Mouse (Mus musculus) C2C12 (cell line): ENCODE data around the gene Olfr1301. TPM values are rescaled to one million over a fixed set of nuclear protein-coding genes. Genes with fewer than 3 reads are reported as not detected.

Experiments
- H3K27me3 ChIP-seq: one replicate; pipeline ENCODE4 v1.6.1; 2011; ENCODE audit not compliant: control insufficient read depth, insufficient read depth, insufficient read length
- H3K36me3 ChIP-seq: one replicate; pipeline ENCODE4 v1.6.1; 2011; ENCODE audit not compliant: control insufficient read depth, insufficient read depth
- H3K4me3 ChIP-seq: one replicate; pipeline ENCODE4 v1.5.1; 2011; ENCODE audit warnings: mild to moderate bottlenecking, control low read depth; ENCODE audit not compliant: poor library complexity, insufficient read depth, severe bottlenecking
- H3K79me2 ChIP-seq: one replicate; pipeline ENCODE4 v1.6.1; 2011; ENCODE audit not compliant: control insufficient read depth, insufficient read depth
- H3K79me3 ChIP-seq: one replicate; pipeline ENCODE4 v1.6.1; 2011; ENCODE audit warnings: low read depth, control low read depth
- H3ac ChIP-seq: one replicate; pipeline ENCODE3; 2011; ENCODE audit warnings: low read depth; ENCODE audit not compliant: control insufficient read depth, insufficient read length
- CEBPB ChIP-seq: IDR thresholded peaks from one replicate; pipeline ENCODE4 v1.6.1; 2011; ENCODE audit warnings: low read depth, mild to moderate bottlenecking, control low read depth, moderate library complexity
- CTCF ChIP-seq: IDR thresholded peaks from one replicate; pipeline ENCODE4 v1.5.1; 2011; ENCODE audit not compliant: control insufficient read depth, insufficient read depth, insufficient read length
- FOSL1 ChIP-seq: IDR thresholded peaks from one replicate; pipeline ENCODE4 v1.8.0; 2011; ENCODE audit warnings: mild to moderate bottlenecking, low read length; ENCODE audit not compliant: poor library complexity, insufficient read depth, severe bottlenecking
- MAX ChIP-seq: IDR thresholded peaks from one replicate; pipeline ENCODE4 v1.6.1; 2011; ENCODE audit warnings: mild to moderate bottlenecking, control low read depth
- MYOD1 ChIP-seq: IDR thresholded peaks from one replicate; pipeline ENCODE4 v1.6.1; 2011; ENCODE audit warnings: low read depth; ENCODE audit not compliant: control insufficient read depth, insufficient read length
- MYOG ChIP-seq: IDR thresholded peaks from one replicate; pipeline ENCODE4 v1.6.1; 2011; ENCODE audit not compliant: control insufficient read depth, insufficient read length; ENCODE audit errors: extremely low read depth
- USF1 ChIP-seq: IDR thresholded peaks from one replicate; pipeline ENCODE4 v1.6.1; 2011; ENCODE audit warnings: low read depth, mild to moderate bottlenecking, control low read depth, moderate library complexity
- long read RNA-seq, 2 experiments: library from polyadenylated mRNA; unstranded; transcript quantifications; one replicate each; pipeline ENCODE4 v2.0.0; 2019 to 2020
- polyA plus RNA-seq: library from polyadenylated mRNA; unstranded; fragments of >200 nt; fragmentation: generic; extraction: Trizol; gene quantifications from one replicate; pipeline ENCODE4 v1.2.1, GENCODE M21; 2012; ENCODE audit warnings: missing spikeins

Gene Olfr1301
- polyA plus RNA-seq = not detected
- long read RNA-seq, experiment 1 = 0 reads
- long read RNA-seq, experiment 2 = 0 reads

GRCm38 (mm10) chr2:111750706-111751105 is at the start of gene Olfr1301:
TSS of gene Olfr1301 (plus strand) at chr2:111751006.
- Histone ChIP-seq H3K27me3 (no peaks in the 10 kb centered on the region), H3ac (no peak within 1 kb of the TSS), H3K36me3 (no peaks in the 10 kb centered on the region), H3K79me2 (no peaks in the 10 kb centered on the region), H3K4me3 (no peak within 1 kb of the TSS), H3K79me3 (no peaks in the 10 kb centered on the region)
- TF ChIP-seq CTCF (no peak), MYOD1 (no peak), USF1 (no peak), CEBPB (no peak), FOSL1 (no peak), MAX (no peak), MYOG (no peak)

- H3K27me3 ChIP-seq = no peaks in the 10 kb centered on the region
- no peak for TF ChIP-seq USF1
- no peak for TF ChIP-seq MYOD1
- no peak for TF ChIP-seq MYOG
- TF ChIP-seq MAX = no peak
- H3ac ChIP-seq = no peak overlapping the region
- H3K79me2 ChIP-seq = no peaks in the 10 kb centered on the region
- no peak overlapping the region for H3K4me3 ChIP-seq
- no peaks in the 10 kb centered on the region for H3K79me3 ChIP-seq
- H3K36me3 ChIP-seq = no peaks in the 10 kb centered on the region
Measured at GRCm38 (mm10) chr2:111726739-111727138, 24.1 kb upstream of the Olfr1301 start.

- no peak within 1 kb of the TSS for H3ac ChIP-seq
- no peaks in the 10 kb centered on the region for H3K27me3 ChIP-seq
- no peaks in the 10 kb centered on the region for H3K79me3 ChIP-seq
- H3K4me3 ChIP-seq = no peak within 1 kb of the TSS
- no peak for TF ChIP-seq MYOG
- TF ChIP-seq MYOD1 = no peak
- TF ChIP-seq USF1 = no peak
- no peak for TF ChIP-seq CTCF
- TF ChIP-seq CEBPB = no peak
- no peak for TF ChIP-seq FOSL1
- TF ChIP-seq MAX = no peak
- no peaks in the 10 kb centered on the region for H3K36me3 ChIP-seq
- H3K79me2 ChIP-seq = no peaks in the 10 kb centered on the region
Measured at GRCm38 (mm10) chr2:111777129-111777528, 26.3 kb downstream of the Olfr1301 start, which contains the start of gene Olfr1302. TSS of gene Olfr1302 (plus strand) at chr2:111777429.

Other genes with a start within 250 kb of the Olfr1301 start
- not detected for gene Olfr1293-ps, start 225.8 kb upstream of the Olfr1301 start, polyA plus RNA-seq
- gene Olfr1294, start 210.7 kb upstream of the Olfr1301 start, polyA plus RNA-seq = not detected
- gene Olfr1295, start 181.3 kb upstream of the Olfr1301 start, polyA plus RNA-seq = not detected
- gene Olfr1297, start 124.5 kb upstream of the Olfr1301 start, polyA plus RNA-seq = not detected
- not detected for gene Olfr1298, start 101.8 kb upstream of the Olfr1301 start, polyA plus RNA-seq
- not detected for gene Olfr1299, start 89.6 kb upstream of the Olfr1301 start, polyA plus RNA-seq
- not detected for gene Olfr1302, start 26.4 kb downstream of the Olfr1301 start, polyA plus RNA-seq
- gene Olfr1303, start 69.3 kb downstream of the Olfr1301 start, polyA plus RNA-seq = not detected
- not detected for gene Olfr1305, start 126.1 kb downstream of the Olfr1301 start, polyA plus RNA-seq
- gene Olfr1306, start 165.3 kb downstream of the Olfr1301 start, polyA plus RNA-seq = not detected
- not detected for gene Olfr1307, start 198.4 kb downstream of the Olfr1301 start, polyA plus RNA-seq
- gene Olfr1308, start 213.9 kb downstream of the Olfr1301 start, polyA plus RNA-seq = not detected
- gene Olfr1309, start 239.3 kb downstream of the Olfr1301 start, polyA plus RNA-seq = not detected